Mouse (Mus musculus) T-helper 17 cell (primary cell): ENCODE measurements around the gene Cdh16.

ENCODE experiments used
- in situ Hi-C, 2 experiments: fragments of 300-600 bp; cut with MboI, MseI; formaldehyde crosslinking; loops; 1 replicate in 1 of 2; 2 replicates in 1 of 2; pipeline ENCODE4 v1.15.1; 2025; ENCODE audit warnings: high pct_unique_total_duplicates in 2 of 2

Gene Cdh16

DNA sequence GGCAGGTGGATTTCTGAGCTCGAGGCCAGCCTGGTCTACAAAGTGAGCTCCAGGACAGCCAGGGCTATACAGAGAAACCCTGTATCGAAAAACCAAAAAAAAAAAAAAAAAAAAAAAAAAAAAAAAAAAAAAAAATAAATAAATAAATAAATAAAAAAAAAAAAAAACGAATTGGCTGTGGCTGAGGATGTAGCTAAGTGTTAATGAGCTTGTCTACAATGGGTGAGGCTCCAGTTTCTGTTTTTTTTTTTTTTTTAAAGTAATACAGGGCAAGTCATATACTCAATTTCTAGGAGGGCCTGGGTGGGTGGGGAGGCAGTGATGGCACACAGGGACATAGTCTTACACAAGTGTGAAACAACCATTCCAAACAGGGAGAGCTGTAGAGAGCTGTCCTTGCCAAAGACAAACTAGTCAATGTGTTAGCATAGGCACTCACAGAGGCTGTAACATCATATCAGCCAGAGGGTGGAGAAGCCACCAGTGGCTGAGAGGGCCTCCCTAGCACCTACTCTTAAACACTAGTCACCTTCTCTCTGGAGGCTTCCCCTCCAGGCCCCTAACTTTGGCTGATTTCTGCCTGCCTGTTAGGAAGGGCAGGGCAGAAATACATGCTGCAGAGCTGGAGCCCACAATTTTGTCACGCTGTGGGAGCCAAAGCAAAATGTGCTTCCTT is 3.0 kb upstream of the Cdh16 start:
- in situ Hi-C loops, result loop anchor here in 1 of 2 experiments (25.0 kb wide), 1 partner anchor 1385 kb away; the partner anchor contains the start of genes Ddx28 and Dpep2nb

DNA sequence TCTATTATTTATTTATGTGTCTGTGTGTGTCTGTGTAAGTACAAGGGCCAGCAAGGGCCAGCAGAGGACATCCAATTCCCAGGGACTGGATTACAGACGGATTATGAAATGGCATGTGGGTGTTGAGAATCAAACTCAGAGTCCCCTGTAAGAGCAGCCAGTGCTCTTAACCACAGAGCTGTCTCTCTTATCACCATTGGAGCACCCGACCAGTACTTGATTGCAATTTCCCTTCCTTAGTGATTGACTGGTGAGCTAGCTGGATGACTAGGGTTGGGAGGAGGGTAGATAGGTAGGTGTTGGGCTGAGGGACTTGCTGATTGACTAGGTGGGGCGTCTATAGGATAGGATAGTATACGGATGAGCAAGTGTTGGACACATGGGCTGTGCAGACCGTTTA is 3.4 kb downstream of the Cdh16 start:
- in situ Hi-C loops, result loop anchor here in 1 of 2 experiments (5.0 kb wide), 1 partner anchor 637 kb away; the partner anchor contains the start of gene B3gnt9

DNA sequence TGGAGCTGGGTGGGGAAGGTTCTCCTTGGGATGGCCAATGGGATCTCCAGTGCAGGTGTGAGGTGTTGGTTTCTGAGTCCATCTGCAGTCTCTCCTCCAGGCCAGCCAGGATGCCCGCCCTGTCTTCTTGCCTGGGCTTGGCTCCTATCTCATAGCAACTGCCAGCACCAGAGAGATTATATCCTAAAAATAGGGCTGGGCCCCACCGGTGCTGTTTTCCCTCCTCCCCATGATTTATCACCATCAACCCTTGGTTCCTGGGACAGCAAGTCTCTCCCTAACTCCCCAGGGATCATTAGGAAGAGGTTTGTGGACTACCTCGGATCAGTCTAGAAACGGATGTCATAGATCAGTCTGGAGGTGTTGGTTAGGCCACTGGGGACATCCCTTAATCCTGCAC is 11.1 kb downstream of the Cdh16 start:
- in situ Hi-C loops, result no loop called here

DNA sequence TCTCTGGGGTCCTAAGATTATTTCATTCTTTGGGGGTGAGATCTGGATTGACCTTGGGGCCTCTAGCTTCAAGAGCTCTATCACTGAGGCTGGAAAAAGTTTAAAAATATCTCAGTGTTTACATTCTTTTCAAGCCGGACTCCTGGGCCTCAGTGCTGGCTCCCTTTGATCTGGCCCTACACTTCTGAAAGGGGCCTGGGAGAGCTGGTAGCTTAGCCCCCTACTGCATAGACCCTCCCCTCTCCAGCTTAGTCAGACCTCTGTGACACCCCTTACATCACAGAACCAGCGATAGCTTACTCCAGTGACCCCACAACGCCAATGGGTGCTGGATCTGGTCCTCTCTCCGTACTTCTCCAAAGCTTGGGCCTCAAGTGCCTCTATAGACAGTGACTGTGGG is 12.6 kb downstream of the Cdh16 start:
- in situ Hi-C loops, result no loop called here

DNA sequence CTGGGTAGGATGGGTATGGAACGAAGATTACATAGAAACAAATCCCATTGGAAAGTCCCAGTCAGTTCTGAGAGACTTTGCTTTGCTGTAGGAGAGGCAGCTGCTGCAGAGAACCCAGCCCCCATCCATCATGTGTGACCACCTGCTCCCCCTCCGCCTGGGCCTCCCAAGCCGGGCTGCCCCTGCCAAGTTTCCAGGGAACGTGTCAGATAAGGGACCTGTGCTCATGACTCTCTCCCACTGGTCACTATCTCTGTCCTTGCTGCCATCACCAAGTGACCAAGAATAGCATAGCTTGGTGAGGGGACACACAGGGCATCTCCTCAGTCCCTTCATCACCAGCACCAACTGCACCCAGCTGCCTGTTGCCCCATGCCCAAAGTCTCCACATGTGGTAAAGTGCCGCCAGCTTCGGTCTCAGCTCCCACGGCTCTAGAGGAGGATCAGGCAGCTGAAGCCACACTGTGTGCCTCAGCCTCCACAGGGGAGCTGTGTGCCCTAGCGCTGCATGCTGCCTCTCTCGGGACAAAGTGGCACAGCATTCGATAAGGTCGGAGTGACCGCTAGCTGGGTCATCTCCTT is 13.9 kb downstream of the Cdh16 start:
- in situ Hi-C loops, result no loop called here

DNA sequence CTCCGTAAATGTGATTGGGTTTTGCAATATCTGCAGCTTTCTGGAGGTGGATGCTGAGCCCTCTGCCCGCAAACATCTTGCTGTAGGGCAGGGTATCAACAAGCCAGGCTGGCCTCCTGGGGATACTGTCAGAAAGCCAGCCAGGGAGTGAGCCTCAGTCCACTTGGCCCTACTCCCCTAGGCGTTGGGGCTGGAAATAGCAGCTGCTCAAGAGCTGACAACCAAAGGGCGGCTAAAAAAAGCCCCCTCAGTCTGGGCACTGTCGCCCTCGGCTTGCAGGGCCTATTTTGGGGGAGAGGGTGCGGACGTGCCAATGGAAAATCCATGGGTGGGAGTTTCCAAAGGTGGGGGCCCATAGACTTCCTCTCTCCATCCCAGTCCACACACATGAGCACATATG is 15.0 kb downstream of the Cdh16 start:
- in situ Hi-C loops, result no loop called here

DNA sequence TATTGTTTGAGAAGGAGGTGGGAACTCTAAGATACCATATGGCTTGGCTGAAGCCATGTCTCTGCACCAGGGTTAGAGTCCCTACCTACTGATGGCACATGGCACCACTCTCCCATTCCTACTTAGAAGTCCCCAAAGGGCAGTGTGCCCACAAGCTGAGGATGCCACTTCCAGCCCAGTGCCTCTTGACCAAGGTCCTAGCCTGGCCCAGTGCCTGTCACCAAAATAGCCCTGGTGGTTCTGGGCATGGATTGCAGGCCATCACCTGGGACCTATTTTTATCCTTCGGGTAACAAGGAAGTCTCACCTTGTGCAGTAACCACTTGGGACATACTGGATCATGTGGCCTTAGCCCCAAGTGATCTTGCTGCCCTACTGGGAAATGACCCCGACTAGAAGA is 16.3 kb downstream of the Cdh16 start:
- in situ Hi-C loops, result no loop called here

DNA sequence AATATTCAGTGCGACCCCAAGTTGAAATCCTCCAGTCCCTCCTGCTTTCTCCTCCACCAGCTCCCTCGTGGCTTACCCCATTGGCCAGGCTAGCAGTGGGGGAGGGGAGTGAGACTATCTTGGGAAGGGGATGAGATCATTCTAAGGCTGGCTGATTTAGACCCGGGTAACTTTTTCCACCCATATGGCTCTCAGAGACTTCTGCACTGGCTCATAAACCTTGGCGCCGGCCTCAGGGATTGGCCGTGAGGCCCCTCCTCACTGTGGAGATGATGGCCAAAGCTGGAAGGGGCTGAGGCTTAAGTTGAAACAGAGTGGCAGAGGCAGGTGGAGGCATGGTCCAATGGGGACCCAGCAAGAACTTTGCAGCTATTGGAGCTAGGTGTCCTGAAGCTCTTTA is 17.9 kb downstream of the Cdh16 start:
- in situ Hi-C loops, result no loop called here

DNA sequence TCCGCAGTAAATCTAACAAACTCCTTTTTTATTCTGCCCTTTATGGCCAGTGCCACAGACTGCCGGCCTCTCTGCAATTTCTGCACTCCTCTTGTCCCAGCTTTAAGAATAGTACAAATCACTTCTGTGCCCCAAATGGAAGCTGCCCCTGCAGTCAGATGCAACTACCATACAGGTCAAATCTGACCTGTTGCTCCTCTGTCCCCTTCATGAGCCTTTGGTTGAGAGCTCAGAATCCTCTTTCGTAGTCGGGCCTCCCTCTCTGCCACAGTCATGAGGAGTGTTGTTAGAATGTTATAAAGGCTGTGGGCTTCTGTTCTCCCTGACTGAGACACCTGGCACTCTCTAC is 21.0 kb downstream of the Cdh16 start:
- in situ Hi-C loops, result loop anchor here in 1 of 2 experiments (5.0 kb wide), 1 partner anchor 39 kb away; the partner anchor contains the start of gene Ciao2b

DNA sequence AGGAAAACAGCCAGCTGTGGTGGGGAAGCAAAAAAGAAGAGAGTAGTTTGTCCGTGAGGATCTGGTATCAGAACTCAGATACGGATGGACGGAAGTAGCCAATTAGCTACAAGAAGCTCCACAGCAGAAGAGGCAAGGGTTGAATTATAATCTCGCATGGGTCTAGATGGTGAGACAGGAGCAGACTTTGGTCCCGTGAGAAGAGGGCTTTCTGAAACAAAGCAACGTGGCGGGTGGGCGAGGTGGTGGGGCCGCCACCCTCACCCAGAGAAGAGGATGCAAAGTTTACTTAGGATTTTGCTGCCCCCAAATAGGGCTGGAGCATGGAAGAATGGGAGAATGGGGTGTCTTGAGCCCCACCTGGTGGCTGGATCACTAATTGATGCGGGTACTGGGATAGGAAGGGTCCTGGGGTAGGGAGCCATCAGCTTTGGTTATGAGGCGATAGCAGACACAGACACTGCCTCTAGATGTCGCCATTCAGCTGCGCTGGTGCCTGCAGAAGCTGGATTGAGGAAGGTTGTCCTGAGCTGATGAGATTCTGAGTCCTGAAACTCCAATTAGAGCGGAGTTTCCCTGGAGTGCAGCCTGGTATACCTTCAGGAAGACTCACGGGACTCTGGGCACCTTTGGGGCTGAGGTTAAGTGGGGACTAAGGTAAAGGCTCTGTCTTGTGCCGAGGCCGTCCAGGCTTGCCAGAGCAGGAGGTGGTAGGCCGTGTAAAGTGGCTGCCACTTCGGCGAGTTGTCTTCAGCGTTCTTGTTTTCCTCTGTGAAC is 21.5 kb downstream of the Cdh16 start:
- in situ Hi-C loops, result loop anchor here in 1 of 2 experiments (5.0 kb wide), 1 partner anchor 40 kb away; the partner anchor contains the start of gene Ciao2b

DNA sequence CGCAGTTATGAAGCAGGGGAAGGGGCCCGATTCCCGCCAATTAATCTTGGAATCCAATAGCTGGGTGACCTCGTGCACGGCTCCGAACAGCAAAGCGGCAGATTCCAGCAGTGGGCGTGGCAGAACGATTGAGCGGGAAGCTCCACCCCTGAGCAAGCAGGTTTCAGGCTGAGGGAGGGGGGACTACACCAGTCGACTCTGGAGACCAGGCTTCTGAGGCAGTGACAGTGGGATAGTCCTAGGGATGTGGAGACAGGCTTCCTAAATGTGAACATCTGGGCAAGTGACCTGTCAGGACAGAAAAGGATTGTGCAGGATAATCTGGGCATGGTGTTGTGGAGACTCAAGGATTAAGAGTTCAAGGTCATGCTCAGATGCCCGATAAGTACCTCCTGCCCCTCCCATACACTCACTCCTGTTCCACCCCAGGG is 22.2 kb downstream of the Cdh16 start:
- in situ Hi-C loops, result loop anchor here in 1 of 2 experiments (5.0 kb wide), 1 partner anchor 40 kb away; the partner anchor contains the start of gene Ciao2b

DNA sequence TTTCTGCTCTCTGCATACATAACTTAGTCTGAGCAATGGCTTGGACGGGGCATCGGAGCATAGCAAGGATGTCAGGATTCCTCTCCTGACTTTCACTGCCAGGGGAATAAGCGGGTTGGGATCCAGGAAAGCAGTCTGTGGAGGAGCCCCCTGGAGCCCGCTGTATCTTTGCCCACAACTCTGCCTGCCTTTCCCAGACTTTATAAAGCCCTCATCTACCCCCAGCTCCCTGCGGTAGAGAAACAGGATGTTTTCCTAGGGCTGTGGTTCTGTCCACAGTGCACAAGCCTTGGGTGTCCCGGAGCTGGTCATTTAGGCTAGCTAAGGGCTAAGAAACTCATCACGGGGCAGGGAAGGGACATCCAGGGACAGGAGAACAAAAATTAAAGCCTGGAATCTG is 22.8 kb downstream of the Cdh16 start:
- in situ Hi-C loops, result loop anchor here in 1 of 2 experiments (5.0 kb wide), 1 partner anchor 41 kb away; the partner anchor contains the start of gene Ciao2b

DNA sequence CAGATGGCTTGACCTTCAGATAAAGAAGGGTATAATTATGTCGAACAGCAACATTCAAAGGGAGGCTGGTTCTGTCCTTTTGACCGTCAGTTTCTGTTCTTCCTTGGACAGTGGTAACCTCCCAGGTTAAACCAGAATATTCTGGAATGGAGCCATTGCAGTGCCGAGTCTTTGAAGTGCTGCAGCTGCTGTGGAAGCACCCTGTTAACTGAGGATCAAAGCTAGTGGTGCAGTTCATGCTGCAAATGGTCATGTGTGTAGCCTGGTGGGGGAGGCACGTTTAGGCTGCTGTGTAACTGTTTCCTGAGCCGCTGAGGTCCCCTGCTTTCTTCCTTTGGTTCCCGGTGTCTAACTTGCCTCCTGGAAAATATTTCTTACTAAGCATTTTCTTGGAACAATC is 25.7 kb downstream of the Cdh16 start:
- in situ Hi-C loops, result no loop called here

DNA sequence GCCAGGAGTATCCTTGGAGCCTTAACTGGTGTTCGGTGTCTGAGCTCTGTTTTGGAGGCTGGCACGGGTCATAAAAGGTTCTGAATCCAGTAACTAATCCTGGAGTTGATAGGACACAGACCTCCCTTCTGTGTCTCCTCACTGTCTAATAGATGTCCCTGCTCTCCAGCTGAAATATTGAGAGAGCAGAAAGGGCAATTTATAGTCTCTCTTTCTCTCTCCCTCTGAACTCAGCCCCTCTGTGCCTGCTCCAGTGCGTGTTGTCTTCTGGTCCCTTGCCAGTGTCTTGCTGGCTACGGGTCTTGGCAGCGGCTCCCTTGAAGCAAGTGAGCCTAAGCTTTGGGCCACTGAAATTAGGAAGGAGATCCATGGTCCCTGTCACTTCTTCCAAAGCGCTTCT is 26.5 kb downstream of the Cdh16 start:
- in situ Hi-C loops, result no loop called here

DNA sequence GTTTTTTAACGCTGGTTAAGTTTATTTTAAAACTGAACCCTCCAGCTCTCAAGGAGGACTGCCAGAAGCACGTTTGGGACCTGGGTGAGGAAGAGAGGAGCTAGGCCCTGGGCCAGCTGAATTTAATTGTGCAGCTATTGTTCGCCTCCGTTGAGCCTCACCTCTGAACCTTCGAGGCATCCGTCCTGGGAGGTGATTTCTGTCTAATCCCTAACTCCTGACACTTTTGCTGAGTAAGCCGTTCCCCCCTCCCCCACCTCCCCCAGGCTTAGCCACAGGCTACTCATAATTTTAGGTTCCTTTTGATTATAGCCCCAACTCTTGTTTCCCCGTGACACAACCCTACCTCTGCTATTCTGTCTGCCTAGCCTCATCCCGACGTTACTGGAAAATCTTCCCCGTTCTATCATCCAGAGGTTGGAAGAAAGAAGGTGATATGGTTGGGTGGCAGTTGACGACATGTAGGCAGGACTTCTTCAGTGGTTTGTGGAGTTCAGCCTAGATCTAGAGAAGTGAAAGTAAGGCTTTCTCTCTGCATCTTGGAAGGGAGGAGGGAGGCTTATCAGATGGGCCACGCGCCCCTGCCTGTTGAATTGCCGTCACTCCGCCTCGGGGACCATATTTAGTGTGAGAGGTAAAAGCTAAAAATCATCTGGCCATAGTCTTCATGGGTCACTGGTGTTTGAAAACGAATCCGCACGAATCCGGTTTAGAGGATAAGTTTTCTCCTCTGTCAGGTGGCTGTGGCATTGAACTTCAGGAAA is 28.2 kb downstream of the Cdh16 start:
- in situ Hi-C loops, result no loop called here

DNA sequence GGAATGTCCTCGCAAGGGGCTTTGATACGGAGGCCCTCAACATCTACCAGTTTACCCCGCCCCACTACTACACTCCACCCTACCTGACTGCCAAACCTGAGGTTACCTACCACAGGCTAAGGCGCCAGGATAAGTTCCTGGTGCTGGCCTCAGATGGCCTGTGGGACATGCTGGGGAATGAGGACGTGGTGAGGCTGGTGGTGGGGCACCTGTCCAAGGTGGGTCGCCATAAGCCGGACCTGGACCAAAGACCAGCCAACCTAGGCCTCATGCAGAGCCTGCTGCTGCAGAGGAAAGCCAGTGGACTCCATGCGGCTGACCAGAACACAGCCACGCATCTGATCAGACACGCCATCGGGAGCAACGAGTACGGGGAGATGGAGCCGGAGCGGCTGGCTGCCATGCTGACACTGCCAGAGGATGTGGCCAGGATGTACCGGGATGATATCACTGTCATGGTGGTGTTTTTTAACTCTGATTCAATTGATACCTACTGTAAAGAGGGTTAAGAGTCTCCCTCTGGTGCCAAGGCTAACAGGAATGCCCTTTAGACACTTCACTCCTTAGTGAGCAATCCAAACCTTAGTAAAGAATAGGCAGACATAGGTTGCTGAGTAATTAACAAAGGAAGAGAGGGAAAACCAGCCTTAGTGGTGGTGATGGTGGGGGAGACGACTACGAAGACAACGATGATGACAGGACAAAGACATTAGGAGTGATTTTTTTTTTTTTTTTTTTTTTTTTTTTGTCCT is 29.4 kb downstream of the Cdh16 start:
- in situ Hi-C loops, result no loop called here

DNA sequence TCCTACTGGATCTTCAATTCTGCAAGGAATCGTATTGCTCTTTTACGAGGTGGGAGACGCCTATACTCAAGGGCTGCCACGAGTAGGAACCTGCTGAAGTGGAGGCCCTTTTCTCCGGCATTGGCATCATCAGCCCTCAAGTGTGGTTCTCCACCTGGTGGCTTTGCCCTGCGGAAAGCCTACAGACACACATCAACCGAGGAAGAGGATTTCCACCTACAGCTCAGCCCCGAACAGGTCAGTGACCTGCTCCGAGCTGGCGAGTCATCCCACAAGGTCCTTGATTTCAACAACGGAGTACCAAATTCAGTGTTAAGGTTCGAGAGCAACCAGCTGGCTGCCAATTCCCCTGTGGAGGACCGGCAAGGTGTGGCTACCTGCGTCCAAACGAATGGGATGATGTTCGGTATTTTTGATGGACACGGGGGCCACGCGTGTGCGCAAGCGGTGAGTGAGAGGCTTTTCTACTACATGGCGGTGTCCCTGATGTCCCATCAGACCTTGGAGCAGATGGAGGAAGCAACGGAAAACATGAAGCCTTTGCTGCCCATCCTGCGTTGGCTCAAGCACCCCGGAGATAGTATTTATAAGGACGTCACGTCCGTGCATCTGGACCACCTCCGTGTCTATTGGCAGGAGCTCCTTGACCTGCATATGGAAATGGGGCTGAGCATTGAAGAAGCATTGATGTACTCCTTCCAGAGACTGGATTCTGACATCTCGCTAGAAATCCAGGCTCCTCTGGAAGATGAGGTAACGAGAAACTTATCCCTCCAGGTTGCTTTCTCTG is 30.5 kb downstream of the Cdh16 start:
- in situ Hi-C loops, result no loop called here

DNA sequence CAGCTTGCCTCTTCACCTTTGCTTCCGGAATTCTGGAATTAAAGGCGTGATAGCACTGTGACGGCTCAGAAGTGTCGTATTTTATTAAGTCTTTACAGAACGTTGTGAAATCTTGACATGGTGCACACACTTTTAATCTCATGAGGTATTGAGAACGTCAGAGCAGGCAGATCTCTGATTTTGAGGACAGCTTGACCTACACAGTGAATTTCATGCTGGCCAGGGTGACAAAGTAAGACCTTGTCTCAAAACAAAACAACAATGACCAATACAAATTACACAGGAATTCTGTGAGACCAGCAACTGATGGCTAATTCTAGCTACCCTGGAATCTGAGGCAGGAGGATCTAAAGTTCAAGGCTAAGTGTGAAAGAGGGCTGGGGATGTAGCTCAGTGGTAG is 31.6 kb downstream of the Cdh16 start:
- in situ Hi-C loops, result no loop called here

DNA sequence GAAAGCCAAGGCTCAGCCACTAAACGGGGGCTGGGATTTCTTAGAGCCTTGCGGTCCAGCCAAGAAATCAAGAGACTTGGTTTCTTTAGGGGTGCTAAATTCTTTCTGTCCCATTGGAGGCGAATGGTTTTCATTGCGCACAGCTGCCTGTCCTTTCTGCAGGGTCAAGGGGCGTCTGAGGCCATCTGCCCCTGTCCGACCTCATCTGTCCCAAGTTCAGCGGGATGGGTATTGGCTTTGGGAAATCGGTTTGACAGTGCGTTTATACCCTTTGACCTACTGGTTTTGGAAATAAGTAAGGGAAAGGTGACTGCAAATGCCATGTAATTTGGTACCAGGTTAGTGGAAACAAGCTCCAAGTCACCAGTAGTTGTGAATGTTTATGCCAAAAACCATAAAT is 32.3 kb downstream of the Cdh16 start:
- in situ Hi-C loops, result no loop called here
